Mouse (Mus musculus) gastrocnemius, postnatal 4 days (tissue): ENCODE results near the gene Gm14685. TPM values are rescaled to one million over a fixed set of nuclear protein-coding genes. Genes with fewer than 3 reads are reported as not detected.
"Not testable (repeated sequence)": the region's sequence is repeated elsewhere in the genome, so short reads cannot be mapped to it uniquely, and the experiment has no call there.

Source experiments
- DNase-seq, 2 experiments: peaks; one replicate each; pipeline ENCODE4 v3.0.0; 2021 to 2022; ENCODE audit warnings: low spot score in 2 of 2, mixed read lengths in 2 of 2
- long read RNA-seq, 2 experiments: library from polyadenylated mRNA; stranded (forward); transcript quantifications; one replicate each; pipeline ENCODE4 v2.0.0; 2021
- total RNA-seq, 2 experiments: library from RNA; stranded (reverse); gene quantifications; 2 replicates each; pipeline ENCODE4 v1.2.3; 2021

The Gm14685 gene
- under 1 TPM in 1 of 2 experiments, not detected in 1; 0.15 TPM for total RNA-seq
- long read RNA-seq, experiment 1 = 0 reads
- long read RNA-seq, experiment 2, partial matches to known transcripts = 0 of 1 reads
- long read RNA-seq, experiment 2, other reads (novel, unspliced or antisense) = 1 of 1 reads

GRCm38 (mm10) chrX:73116747-73117146 lies at the start of gene Gm14685:
Gm14685 (plus strand) TSS chrX:73117047.
- not testable (repeated sequence) for DNase-seq

DNA sequence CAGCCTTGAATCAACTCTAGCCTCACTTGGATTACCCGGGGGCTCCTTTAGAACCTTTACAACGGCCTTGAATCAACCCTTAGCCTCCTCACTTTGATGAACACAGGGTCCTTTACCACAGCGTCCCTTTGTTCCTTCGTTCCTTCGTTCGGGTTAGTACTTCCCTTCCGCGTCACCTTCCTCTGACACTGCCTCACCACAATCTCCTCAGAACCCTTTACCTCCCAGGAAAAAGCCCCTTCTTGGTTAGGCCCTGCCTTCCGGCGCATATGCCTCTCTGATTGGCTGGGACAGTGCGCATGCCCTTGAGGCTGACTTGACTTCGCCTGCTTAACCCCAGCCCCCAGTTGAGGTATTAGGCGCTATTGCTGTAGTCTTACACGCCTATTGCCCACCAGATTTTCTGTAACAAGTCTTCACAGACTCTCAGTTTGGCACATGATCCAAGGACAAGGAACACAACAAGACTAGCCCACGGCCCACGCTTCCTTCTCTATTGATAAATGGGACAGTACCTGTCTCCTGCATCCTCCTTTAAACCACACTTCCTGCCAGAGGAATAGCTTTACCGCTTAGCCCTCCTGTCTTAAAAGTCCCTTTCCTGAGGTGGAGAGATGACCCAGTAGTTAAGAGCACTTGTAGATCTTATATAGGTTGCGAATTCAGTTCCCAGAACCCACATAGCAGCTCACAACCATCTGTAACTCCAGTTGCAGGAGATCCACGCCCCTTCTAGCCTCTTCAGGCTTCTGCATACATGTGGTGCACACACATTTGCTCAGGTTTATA lies 34.4 kb upstream of the Gm14685 start, which contains the start of gene Xlr4a:
TSS of gene Xlr4a (minus strand) at position 212 of the 789 bp plus-strand sequence.
- not testable (repeated sequence) for DNase-seq

DNA sequence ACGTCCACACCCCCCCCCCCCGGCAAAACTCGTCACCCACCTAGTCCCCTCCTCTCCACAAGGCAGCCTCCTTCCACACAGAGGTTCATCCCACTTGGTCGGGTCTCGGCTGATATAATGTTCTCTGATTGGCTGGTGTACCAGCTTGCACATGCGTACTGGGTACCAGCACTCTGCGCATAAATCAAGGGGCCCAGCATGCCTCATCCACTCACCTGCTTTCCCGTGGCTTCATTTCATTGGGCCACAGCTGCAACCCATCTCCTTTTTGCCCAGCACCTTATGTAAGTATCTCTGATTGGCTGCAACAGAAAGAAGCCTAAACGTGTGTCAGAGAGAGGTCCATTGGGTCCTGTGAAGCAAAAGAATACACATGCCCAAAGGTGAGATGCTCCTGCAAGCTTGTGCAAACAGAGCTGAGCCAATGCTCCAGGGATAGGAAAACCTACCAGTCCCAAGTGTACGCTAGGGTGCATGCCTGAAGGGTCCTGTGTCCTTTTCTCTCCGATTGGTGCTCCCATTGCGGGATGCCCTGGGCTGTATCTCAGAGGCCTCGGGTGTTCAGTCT lies 19.8 kb upstream of the Gm14685 start, which contains the start of gene Xlr3a:
TSS of gene Xlr3a (minus strand) at position 155 of the 568 bp plus-strand sequence.
- not testable (repeated sequence) for DNase-seq

DNA sequence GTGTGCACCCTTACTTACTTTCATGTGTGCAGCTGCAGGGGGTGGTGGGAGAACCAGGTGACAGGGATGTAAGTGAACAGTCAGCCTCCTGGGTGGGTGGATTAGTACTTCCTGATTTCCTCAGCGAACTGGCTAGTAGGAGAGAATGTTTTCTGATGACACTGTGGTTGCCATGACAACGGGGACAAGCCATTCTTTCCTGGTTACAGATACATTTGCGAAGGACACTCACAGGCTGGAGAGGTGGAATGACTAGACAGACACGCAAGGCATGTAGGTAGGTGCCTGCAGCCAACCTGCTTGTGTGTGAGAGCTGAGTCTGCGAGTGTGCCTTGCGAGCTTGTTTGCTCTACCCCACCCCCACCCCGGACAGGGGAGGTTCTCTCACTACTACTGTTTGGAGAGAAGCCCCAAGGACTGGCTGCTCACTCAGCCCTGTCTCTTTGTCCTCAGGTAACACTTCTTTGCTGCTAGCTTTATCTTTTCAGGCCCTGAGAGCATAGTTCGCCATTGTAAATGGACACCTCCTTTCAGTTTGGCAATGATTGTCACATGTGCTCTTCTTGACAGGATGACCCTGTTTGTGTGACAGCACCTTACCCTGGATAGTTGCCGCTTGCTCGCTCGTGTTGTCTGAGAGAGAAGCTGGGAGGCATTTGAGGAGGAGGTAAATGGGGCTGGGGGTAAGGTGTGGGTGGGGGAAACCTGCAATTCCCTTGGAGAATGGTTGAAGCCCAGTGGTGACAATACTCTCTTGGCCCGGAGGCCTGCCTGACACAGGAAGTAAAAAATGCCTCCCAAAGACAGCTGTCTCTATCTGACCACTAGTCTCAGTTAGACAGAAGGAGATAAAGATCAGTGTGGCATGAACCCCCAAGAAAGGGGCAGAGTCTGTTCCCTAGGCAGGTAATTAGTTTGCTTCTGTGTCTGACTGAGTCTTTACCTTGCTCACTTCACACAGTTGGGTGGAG lies 6.3 kb downstream of the Gm14685 start:
- not testable (repeated sequence) for DNase-seq

- DNase-seq = not testable (repeated sequence)
Measured at GRCm38 (mm10) chrX:73143218-73143618, 26.4 kb downstream of the Gm14685 start.

GRCm38 (mm10) chrX:73148496-73148895 lies 31.6 kb downstream of the Gm14685 start, which contains the start of gene Xlr5b:
Xlr5b (plus strand) TSS chrX:73148796.
- DNase-seq = not testable (repeated sequence)

- DNase-seq = not testable (repeated sequence)
Measured at GRCm38 (mm10) chrX:73149350-73149749, 32.5 kb downstream of the Gm14685 start, which contains the start of gene DXBay18. DXBay18 (minus strand) TSS chrX:73149450.

DNA sequence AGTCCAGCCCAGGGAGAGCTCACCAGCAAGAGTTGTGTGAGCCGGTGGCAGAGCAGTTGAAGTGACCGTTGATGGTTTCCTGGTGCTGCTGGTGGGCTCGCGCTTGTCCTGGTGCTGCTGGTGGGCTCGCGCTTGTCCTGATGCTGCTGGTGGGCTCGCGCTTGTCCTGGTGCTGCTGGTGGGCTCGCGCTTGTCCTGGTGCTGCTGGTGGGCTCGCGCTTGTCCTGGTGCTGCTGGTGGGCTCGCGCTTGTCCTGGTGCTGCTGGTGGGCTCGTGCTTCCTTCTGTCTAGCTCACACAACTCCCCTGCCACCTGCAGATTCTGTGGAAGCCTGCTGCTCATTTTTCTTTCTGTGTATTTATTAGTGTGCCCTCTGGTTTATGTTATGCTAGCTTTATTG lies 60.0 kb downstream of the Gm14685 start, which contains the start of gene Spin2d:
TSS of gene Spin2d (minus strand) at position 101 of the 400 bp plus-strand sequence.
- DNase-seq = not testable (repeated sequence)

Other genes with a start within 250 kb of the Gm14685 start
- gene Cetn2, start 198.6 kb upstream of the Gm14685 start, total RNA-seq = 10 to 100 TPM; 26.9 to 28.8 TPM
- 10 to 100 TPM; 13.5 to 15.7 TPM for gene Nsdhl, start 198.5 kb upstream of the Gm14685 start, total RNA-seq
- gene Zfp185, start 129.7 kb upstream of the Gm14685 start, total RNA-seq = 10 to 100 TPM; 13.9 to 21.5 TPM
- under 1 TPM in 1 of 2 experiments, not detected in 1; 0.12 TPM for gene Pnma5, start 79.9 kb upstream of the Gm14685 start, total RNA-seq
- not detected for gene Pnma3, start 52.3 kb upstream of the Gm14685 start, total RNA-seq
- under 1 TPM in 1 of 2 experiments, not detected in 1; 0.26 TPM for gene Xlr4a, start 34.6 kb upstream of the Gm14685 start, total RNA-seq
- under 1 TPM; 0.54 to 0.88 TPM for gene Xlr3a, start 20.0 kb upstream of the Gm14685 start, total RNA-seq
- gene Xlr5b, start 31.7 kb downstream of the Gm14685 start, total RNA-seq = not detected
- gene DXBay18, start 32.4 kb downstream of the Gm14685 start, total RNA-seq = not detected
- not detected for gene Spin2d, start 59.9 kb downstream of the Gm14685 start, total RNA-seq
- 10 to 100 TPM in 1 of 2 experiments, under 1 TPM in 1; 0.93 to 11.6 TPM for gene Xlr3b, start 75.2 kb downstream of the Gm14685 start, total RNA-seq
- under 1 TPM in 1 of 2 experiments, not detected in 1; 0.20 TPM for gene Xlr4b, start 97.3 kb downstream of the Gm14685 start, total RNA-seq
- 1 to 10 TPM; 6.8 to 7.2 TPM for gene F8a, start 111.2 kb downstream of the Gm14685 start, total RNA-seq
- under 1 TPM in 1 of 2 experiments, not detected in 1; 0.49 TPM for gene Xlr4c, start 126.1 kb downstream of the Gm14685 start, total RNA-seq
- gene Xlr3c, start 148.3 kb downstream of the Gm14685 start, total RNA-seq = not detected
- gene Xlr5a, start 175.9 kb downstream of the Gm14685 start, total RNA-seq = not detected
- not detected for gene Xlr5c, start 175.9 kb downstream of the Gm14685 start, total RNA-seq
- gene Gm45015, start 219.8 kb downstream of the Gm14685 start, total RNA-seq = not detected
- 10 to 100 TPM; 24.3 to 26.3 TPM for gene Zfp275, start 225.6 kb downstream of the Gm14685 start, total RNA-seq